Mouse (Mus musculus) stomach, embryonic 16.5 days (tissue): Measurements from ENCODE around the gene Gtf2h1. TPM values are rescaled to one million over a fixed set of nuclear protein-coding genes. Genes with fewer than 3 reads are reported as not detected.
A peak's percentile ranks its signal among the peaks of the same experiment; 100 is the strongest.

ENCODE experiments used
- ATAC-seq: fragments of 200-750 bp; cut with Nextera tagmentation; 2 replicates; pipeline ENCODE4 v1.8.0; 2017; ENCODE audit warnings: moderate number of reproducible peaks, moderate TSS enrichment; ENCODE audit not compliant: insufficient read depth, low FRiP score
- H3K27ac ChIP-seq: fragments of 300-500 bp; sonication (generic); 2 replicates; pipeline ENCODE4 v1.5.1; 2014; ENCODE audit warnings: low read length
- H3K27me3 ChIP-seq: fragments of 300-500 bp; sonication (generic); 2 replicates; pipeline ENCODE4 v1.6.1; 2014; ENCODE audit warnings: low read length, control low read depth, mixed read lengths; ENCODE audit not compliant: control insufficient read depth, insufficient read depth
- H3K36me3 ChIP-seq: fragments of 300-500 bp; sonication (generic); 2 replicates; pipeline ENCODE4 v1.6.1; 2014; ENCODE audit warnings: low read length; ENCODE audit not compliant: control insufficient read depth, insufficient read depth
- H3K4me1 ChIP-seq: fragments of 300-500 bp; sonication (generic); 2 replicates; pipeline ENCODE4 v1.6.1; 2014; ENCODE audit warnings: low read length, control low read depth, mixed read lengths; ENCODE audit not compliant: control insufficient read depth, insufficient read depth
- H3K4me2 ChIP-seq: fragments of 300-500 bp; sonication (generic); 2 replicates; pipeline ENCODE4 v1.6.1; 2014; ENCODE audit warnings: low read depth, low read length, mixed read lengths
- H3K4me3 ChIP-seq: fragments of 300-500 bp; sonication (generic); replicated peaks from 2 replicates; pipeline ENCODE4 v1.5.1; 2014; ENCODE audit warnings: mild to moderate bottlenecking, low read length
- H3K9ac ChIP-seq: fragments of 300-500 bp; sonication (generic); 2 replicates; pipeline ENCODE4 v1.6.1; 2014; ENCODE audit warnings: low read length
- H3K9me3 ChIP-seq: fragments of 300-500 bp; sonication (generic); replicated peaks from 2 replicates; pipeline ENCODE4 v1.6.1; 2016; ENCODE audit warnings: low read length, control low read depth; ENCODE audit not compliant: control insufficient read depth
- WGBS: fragments of 180-500 bp; shearing (Covaris S2); extraction: QIAGEN DNeasy Blood & Tissue Kit; methylation state at CpG from one replicate; pipeline ENCODE4 v1.1.7; 2014; 5-methylcytosine and 5-hydroxymethylcytosine counted together
- polyA plus RNA-seq: library from polyadenylated mRNA; unstranded; fragments of >200 nt; fragmentation: Nextera tagmentation; extraction: Ambion mirVana; gene quantifications from 2 replicates; pipeline ENCODE4 v1.2.1, GENCODE M21; 2015

Gtf2h1 gene
- 50.0 and 51.6 TPM in 2 replicates for polyA plus RNA-seq

- Histone ChIP-seq H3K9me3 (no peaks in the 10 kb centered on the region), H3K4me2 (peak within 1 kb of the TSS; percentile 90), H3K4me3 (peak within 1 kb of the TSS; percentile 86)
Measured at GRCm38 (mm10) chr7:46795287-46796205, at the start of gene Gtf2h1, which contains the start of gene Hps5. Gene Gtf2h1 (plus strand): TSS chr7:46796103. Gene Hps5 (minus strand): TSS chr7:46796064.

GRCm38 (mm10) chr7:46746381-46746780 is 49.5 kb upstream of the Gtf2h1 start:
- no peaks in the 10 kb centered on the region for H3K4me1 ChIP-seq
- WGBS: 78% methylated on average over 7 of the region's 7 CpGs
- no peak for ATAC-seq

More at GRCm38 (mm10) chr7:46795287-46796205, at the start of gene Gtf2h1, which contains the start of gene Hps5:
- H3K36me3 ChIP-seq: no peaks in the 10 kb centered on the region; the same call in 1 of the 2 replicates
- under 1% methylated on average over 75 of the region's 75 CpGs for WGBS
- peaks cover 18% of the 10 kb centered on the region for H3K4me1 ChIP-seq
- no peaks in the 10 kb centered on the region for H3K27me3 ChIP-seq
- ATAC-seq: peak; percentile 97
- peak within 1 kb of the TSS; percentile 91 for H3K27ac ChIP-seq
- peak within 1 kb of the TSS; percentile 93 for H3K9ac ChIP-seq

GRCm38 (mm10) chr7:46748459-46748858 is 47.4 kb upstream of the Gtf2h1 start:
- no peak for ATAC-seq

More at GRCm38 (mm10) chr7:46746381-46746780, 49.5 kb upstream of the Gtf2h1 start:
- H3K36me3 ChIP-seq: no peaks in the 10 kb centered on the region
- H3K9ac ChIP-seq: no peak overlapping the region
- no peak overlapping the region for H3K4me2 ChIP-seq
- no peaks in the 10 kb centered on the region for H3K27me3 ChIP-seq
- H3K27ac ChIP-seq: no peak overlapping the region
- no peak overlapping the region for H3K4me3 ChIP-seq
- no peaks in the 10 kb centered on the region for H3K9me3 ChIP-seq

GRCm38 (mm10) chr7:46751490-46751889 is 44.4 kb upstream of the Gtf2h1 start, which contains the start of gene Saa2:
Gene Saa2 (plus strand): TSS chr7:46751790.
- H3K27me3 ChIP-seq: no peaks in the 10 kb centered on the region
- WGBS: 43% methylated on average over 3 of the region's 3 CpGs
- H3K4me1 ChIP-seq: no peaks in the 10 kb centered on the region
- H3K4me2 ChIP-seq: no peak within 1 kb of the TSS
- H3K4me3 ChIP-seq: no peak within 1 kb of the TSS
- H3K27ac ChIP-seq: no peak within 1 kb of the TSS
- no peaks in the 10 kb centered on the region for H3K36me3 ChIP-seq
- no peak within 1 kb of the TSS for H3K9ac ChIP-seq
- H3K9me3 ChIP-seq: no peaks in the 10 kb centered on the region
- no peak for ATAC-seq

More at GRCm38 (mm10) chr7:46748459-46748858, 47.4 kb upstream of the Gtf2h1 start:
- H3K27me3 ChIP-seq: no peaks in the 10 kb centered on the region
- H3K27ac ChIP-seq: no peak overlapping the region
- H3K4me2 ChIP-seq: no peak overlapping the region
- H3K4me3 ChIP-seq: no peak overlapping the region
- H3K4me1 ChIP-seq: no peaks in the 10 kb centered on the region
- no peaks in the 10 kb centered on the region for H3K9me3 ChIP-seq
- H3K36me3 ChIP-seq: no peaks in the 10 kb centered on the region
- 75% methylated on average over 3 of the region's 3 CpGs for WGBS
- no peak overlapping the region for H3K9ac ChIP-seq

GRCm38 (mm10) chr7:46761049-46761795 is 34.7 kb upstream of the Gtf2h1 start:
- Histone ChIP-seq H3K4me1 (no peaks in the 10 kb centered on the region), H3K9ac (no peak overlapping the region), H3K36me3 (no peaks in the 10 kb centered on the region), H3K27ac (no peak overlapping the region), H3K9me3 (no peaks in the 10 kb centered on the region), H3K27me3 (no peaks in the 10 kb centered on the region), H3K4me3 (no peak overlapping the region), H3K4me2 (no peak overlapping the region)
- ATAC-seq: no peak
- WGBS: 73% methylated on average over 11 of the region's 11 CpGs

GRCm38 (mm10) chr7:46762601-46763000 is 33.3 kb upstream of the Gtf2h1 start:
- Histone ChIP-seq H3K9ac (no peak overlapping the region), H3K27ac (no peak overlapping the region), H3K4me3 (no peak overlapping the region), H3K27me3 (no peaks in the 10 kb centered on the region), H3K4me1 (no peaks in the 10 kb centered on the region), H3K9me3 (no peaks in the 10 kb centered on the region), H3K36me3 (no peaks in the 10 kb centered on the region), H3K4me2 (no peak overlapping the region)
- WGBS: 93% methylated on average over 5 of the region's 5 CpGs
- ATAC-seq: no peak

- Histone ChIP-seq H3K9ac (no peak overlapping the region), H3K27me3 (no peaks in the 10 kb centered on the region), H3K27ac (no peak overlapping the region), H3K36me3 (0 out of 2 replicates have a peak, but pooled peaks cover 8% of the 10 kb centered on the region), H3K4me3 (no peak overlapping the region), H3K4me2 (no peak overlapping the region), H3K9me3 (no peaks in the 10 kb centered on the region), H3K4me1 (no peaks in the 10 kb centered on the region)
- no peak for ATAC-seq
- 92% methylated on average over 8 of the region's 8 CpGs for WGBS
Measured at GRCm38 (mm10) chr7:46764672-46765071, 31.2 kb upstream of the Gtf2h1 start.

- Histone ChIP-seq H3K4me2 (no peak overlapping the region), H3K36me3 (0 out of 2 replicates have a peak, but pooled peaks cover 8% of the 10 kb centered on the region), H3K4me3 (no peak overlapping the region), H3K27ac (no peak overlapping the region), H3K27me3 (no peaks in the 10 kb centered on the region), H3K9me3 (no peaks in the 10 kb centered on the region), H3K4me1 (no peaks in the 10 kb centered on the region), H3K9ac (no peak overlapping the region)
- ATAC-seq: no peak
Measured at GRCm38 (mm10) chr7:46767371-46767770, 28.5 kb upstream of the Gtf2h1 start.
